Mouse (Mus musculus) small intestine, adult 2 months (tissue): ENCODE measurements around the gene Atp5g1.

Experiments used
- CTCF ChIP-seq: fragments of 200-500 bp; IDR thresholded peaks from 2 replicates; pipeline ENCODE4 v1.5.1; 2012; ENCODE audit warnings: low read depth, mild to moderate bottlenecking, control low read depth, inconsistent platforms, low read length, moderate library complexity, mixed read lengths; ENCODE audit not compliant: insufficient replicate concordance, insufficient read length; ENCODE audit errors: extremely low read depth
- POLR2A ChIP-seq: fragments of 200-500 bp; IDR thresholded peaks from 2 replicates; pipeline ENCODE4 v1.6.1; 2012; ENCODE audit warnings: low read depth, mild to moderate bottlenecking, control low read depth, inconsistent platforms, low read length, moderate library complexity

DNA sequence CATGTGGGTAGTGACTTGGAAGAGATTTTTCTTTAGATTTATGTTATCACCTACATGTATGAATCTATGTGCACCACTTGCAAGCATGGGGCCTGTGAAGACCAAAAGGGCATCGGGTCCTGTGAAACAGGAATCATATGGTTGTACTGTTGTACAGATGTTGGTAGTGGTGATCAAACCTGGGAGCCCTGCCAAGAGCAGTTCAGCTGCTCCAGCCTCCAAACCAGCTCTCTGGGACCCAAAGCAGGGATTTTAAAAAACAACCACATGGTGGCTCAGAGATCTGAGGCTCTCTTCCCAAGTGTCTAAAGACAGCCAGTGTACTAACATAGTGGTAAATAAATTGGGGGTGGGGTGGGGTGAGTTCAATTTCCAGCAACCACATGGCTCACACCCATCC lies 32.9 kb upstream of the Atp5g1 start:
- no peak for TF ChIP-seq CTCF
- no peak for TF ChIP-seq POLR2A
